8 mouse cellular contexts compared by ENCODE assay signal in genomic region chr11:6406251-6407161, GRCm38 (mm10). TPM values are rescaled to one million over a fixed set of nuclear protein-coding genes. Genes with fewer than 3 reads are reported as not detected.
DNase-seq lines count a peak whose midpoint lies in the region; ATAC-seq lines count a peak whose summit lies in the region.

No protein-coding gene starts in this region.

- H3K9me3 ChIP-seq in embryonic facial prominence, embryonic 14.5 days (ENCODE audit: control insufficient read depth, low read length): no peaks in the 10 kb centered on the region
- no peaks in the 10 kb centered on the region for H3K9me3 ChIP-seq in heart, embryonic 13.5 days
- H3K9me3 ChIP-seq in kidney, embryonic 16.5 days (ENCODE audit: low read length): no peaks in the 10 kb centered on the region
- H3K9me3 ChIP-seq in stomach, embryonic 14.5 days (ENCODE audit: control insufficient read depth, low read depth, low read length): no peaks in the 10 kb centered on the region

- peak overlapping the region; percentile 40 for H3K4me2 ChIP-seq in embryonic facial prominence, embryonic 14.5 days (ENCODE audit: low read depth, low read length)
- H3K4me2 ChIP-seq in heart, embryonic 13.5 days: peak overlapping the region; percentile 32
- peak overlapping the region; percentile 36 for H3K4me2 ChIP-seq in kidney, embryonic 16.5 days (replicated peaks; ENCODE audit: low read depth, low read length)
- H3K4me2 ChIP-seq in stomach, embryonic 14.5 days (replicated peaks; ENCODE audit: low read depth, low read length): no peak overlapping the region

- H3K4me1 ChIP-seq in embryonic facial prominence, embryonic 14.5 days (ENCODE audit: control insufficient read depth, insufficient read depth, low read length): peaks cover 28% of the 10 kb centered on the region
- peaks cover 37% of the 10 kb centered on the region for H3K4me1 ChIP-seq in heart, embryonic 13.5 days
- peaks cover 30% of the 10 kb centered on the region for H3K4me1 ChIP-seq in kidney, embryonic 16.5 days (ENCODE audit: insufficient read depth, low read length)
- peaks cover 29% of the 10 kb centered on the region for H3K4me1 ChIP-seq in stomach, embryonic 14.5 days (ENCODE audit: control insufficient read depth, insufficient read depth, low read length)

- H3K4me3 ChIP-seq in embryonic facial prominence, embryonic 14.5 days (ENCODE audit: low read depth, low read length): no peak overlapping the region
- no peak overlapping the region for H3K4me3 ChIP-seq in heart, embryonic 13.5 days
- H3K4me3 ChIP-seq in kidney, embryonic 16.5 days (ENCODE audit: low read length): no peak overlapping the region
- H3K4me3 ChIP-seq in stomach, embryonic 14.5 days (ENCODE audit: low read depth, low read length): no peak overlapping the region

- peak; percentile 55 to 71 for DNase-seq in urinary bladder, adult 18-20 months (ENCODE audit: low spot score in 2 of 2)
- DNase-seq in urinary bladder, postnatal 10 days (ENCODE audit: low spot score): no peak
- DNase-seq in embryonic facial prominence, embryonic 14.5 days (ENCODE audit: low spot score): peak; percentile 93
- peak; percentile 75 for DNase-seq in lung, postnatal 14 days
- DNase-seq in spleen, adult 12 weeks (ENCODE audit: low spot score): no peak

- 20% methylated on average over 14 of the region's 14 CpGs for WGBS in embryonic facial prominence, embryonic 14.5 days
- WGBS in heart, embryonic 13.5 days: 27% methylated on average over 14 of the region's 14 CpGs
- 17% methylated on average over 14 of the region's 14 CpGs for WGBS in kidney, embryonic 16.5 days
- WGBS in stomach, embryonic 14.5 days: 30% methylated on average over 14 of the region's 14 CpGs

- peak overlapping the region; percentile 28; the same call in 1 of the 2 replicates for H3K9ac ChIP-seq in embryonic facial prominence, embryonic 14.5 days (ENCODE audit: low read depth, low read length)
- peak overlapping the region; percentile 70 for H3K9ac ChIP-seq in heart, embryonic 13.5 days
- peak overlapping the region; percentile 12; the same call in 1 of the 2 replicates for H3K9ac ChIP-seq in kidney, embryonic 16.5 days (replicated peaks; ENCODE audit: low read length)
- H3K9ac ChIP-seq in stomach, embryonic 14.5 days (replicated peaks; ENCODE audit: low read depth, low read length): no peak overlapping the region; the same call in 1 of the 2 replicates

- H3K27me3 ChIP-seq in embryonic facial prominence, embryonic 14.5 days (replicated peaks; ENCODE audit: control insufficient read depth, insufficient read depth, low read length): no peaks in the 10 kb centered on the region
- H3K27me3 ChIP-seq in heart, embryonic 13.5 days (replicated peaks): no peaks in the 10 kb centered on the region
- no peaks in the 10 kb centered on the region for H3K27me3 ChIP-seq in kidney, embryonic 16.5 days (ENCODE audit: insufficient read depth, low read length)
- no peaks in the 10 kb centered on the region for H3K27me3 ChIP-seq in stomach, embryonic 14.5 days (ENCODE audit: control insufficient read depth, insufficient read depth, low read length)

- ATAC-seq in embryonic facial prominence, embryonic 14.5 days (ENCODE audit: low read depth): peak; percentile 87
- ATAC-seq in heart, embryonic 13.5 days (ENCODE audit: extremely low read depth, insufficient number of reproducible peaks, low FRiP score, low TSS enrichment): peak; percentile 56
- peak; percentile 85 for ATAC-seq in kidney, embryonic 16.5 days (ENCODE audit: low FRiP score, low TSS enrichment)
- peak; percentile 73 for ATAC-seq in stomach, embryonic 14.5 days (ENCODE audit: insufficient number of reproducible peaks, insufficient read depth, low FRiP score, low read depth)

- peak overlapping the region; percentile 87 for H3K27ac ChIP-seq in embryonic facial prominence, embryonic 14.5 days (replicated peaks; ENCODE audit: low read depth, low read length)
- peak overlapping the region; percentile 91 for H3K27ac ChIP-seq in heart, embryonic 13.5 days (replicated peaks)
- H3K27ac ChIP-seq in kidney, embryonic 16.5 days (ENCODE audit: low read length): peak overlapping the region; percentile 86
- H3K27ac ChIP-seq in stomach, embryonic 14.5 days (ENCODE audit: low read length): peak overlapping the region; percentile 91

- H3K36me3 ChIP-seq in embryonic facial prominence, embryonic 14.5 days (ENCODE audit: control insufficient read depth, insufficient read depth, low read length): peaks cover 41% of the 10 kb centered on the region
- H3K36me3 ChIP-seq in heart, embryonic 13.5 days: peaks cover 41% of the 10 kb centered on the region
- peaks cover 44% of the 10 kb centered on the region for H3K36me3 ChIP-seq in kidney, embryonic 16.5 days (ENCODE audit: insufficient read depth, low read length)
- H3K36me3 ChIP-seq in stomach, embryonic 14.5 days (ENCODE audit: control insufficient read depth, insufficient read depth, low read length): peaks cover 35% of the 10 kb centered on the region

RNA-seq across cellular contexts. Expression of gene Ppia, which starts 8.7 kb away (rescaled TPM):
- 4,672 and 4,857 TPM in 2 replicates for polyA plus RNA-seq in embryonic facial prominence, embryonic 14.5 days (2014; fragmentation: Nextera tagmentation; extraction: Ambion mirVana)
- 4,195 and 4,594 TPM in 2 replicates for polyA plus RNA-seq in heart, embryonic 13.5 days (2015; fragmentation: Nextera tagmentation; extraction: Ambion mirVana)
- polyA plus RNA-seq in kidney, embryonic 16.5 days (2015; fragmentation: Nextera tagmentation; extraction: Ambion mirVana): 4,884 and 4,942 TPM in 2 replicates
- 5,529 and 5,614 TPM in 2 replicates for polyA plus RNA-seq in stomach, embryonic 14.5 days (2014; fragmentation: Nextera tagmentation; extraction: Ambion mirVana)

RNA-seq across cellular contexts. Expression of gene Zmiz2, which starts 17.6 kb away (rescaled TPM):
- 11.2 and 12.4 TPM in 2 replicates for polyA plus RNA-seq in embryonic facial prominence, embryonic 14.5 days (2014; fragmentation: Nextera tagmentation; extraction: Ambion mirVana)
- 6.6 and 7.3 TPM in 2 replicates for polyA plus RNA-seq in heart, embryonic 13.5 days (2015; fragmentation: Nextera tagmentation; extraction: Ambion mirVana)
- polyA plus RNA-seq in kidney, embryonic 16.5 days (2015; fragmentation: Nextera tagmentation; extraction: Ambion mirVana): 11.7 and 12.5 TPM in 2 replicates
- polyA plus RNA-seq in stomach, embryonic 14.5 days (2014; fragmentation: Nextera tagmentation; extraction: Ambion mirVana): 12.6 and 14.3 TPM in 2 replicates

RNA-seq across cellular contexts. Expression of gene H2afv, which starts 37.7 kb away (rescaled TPM):
- polyA plus RNA-seq in embryonic facial prominence, embryonic 14.5 days (2014; fragmentation: Nextera tagmentation; extraction: Ambion mirVana): 428 and 463 TPM in 2 replicates
- 309 and 340 TPM in 2 replicates for polyA plus RNA-seq in heart, embryonic 13.5 days (2015; fragmentation: Nextera tagmentation; extraction: Ambion mirVana)
- polyA plus RNA-seq in kidney, embryonic 16.5 days (2015; fragmentation: Nextera tagmentation; extraction: Ambion mirVana): 560 and 596 TPM in 2 replicates
- polyA plus RNA-seq in stomach, embryonic 14.5 days (2014; fragmentation: Nextera tagmentation; extraction: Ambion mirVana): 524 and 623 TPM in 2 replicates

Comparison
In these comparisons a context has a peak if more than half of its experiments do, and no peak if none do; other contexts are left out.
1. DNase-seq: peak in urinary bladder, adult 18-20 months (2 of 2), embryonic facial prominence, embryonic 14.5 days (single experiment) and lung, postnatal 14 days (single experiment); none in urinary bladder, postnatal 10 days (single experiment) and spleen, adult 12 weeks (single experiment).
2. Peak in every context shown above with its lines, with median percentiles within 50 percentile points of each other: ATAC-seq and H3K27ac ChIP-seq.